Mouse (Mus musculus) brain, adult 2 months (tissue): ENCODE data around the gene Parp11.

Experiments
- DNase-seq: peaks from one replicate; pipeline ENCODE4 v3.0.0; 2011; ENCODE audit warnings: low read depth, low spot score

The Parp11 gene

GRCm38 (mm10) chr6:127446436-127446890, at the start of gene Parp11:
Parp11 (plus strand) TSS chr6:127446840.
- DNase-seq: peak; percentile 76

GRCm38 (mm10) chr6:127398073-127398472, 48.6 kb upstream of the Parp11 start:
- DNase-seq: no peak

GRCm38 (mm10) chr6:127401419-127401818, 45.2 kb upstream of the Parp11 start:
- no peak for DNase-seq

DNA sequence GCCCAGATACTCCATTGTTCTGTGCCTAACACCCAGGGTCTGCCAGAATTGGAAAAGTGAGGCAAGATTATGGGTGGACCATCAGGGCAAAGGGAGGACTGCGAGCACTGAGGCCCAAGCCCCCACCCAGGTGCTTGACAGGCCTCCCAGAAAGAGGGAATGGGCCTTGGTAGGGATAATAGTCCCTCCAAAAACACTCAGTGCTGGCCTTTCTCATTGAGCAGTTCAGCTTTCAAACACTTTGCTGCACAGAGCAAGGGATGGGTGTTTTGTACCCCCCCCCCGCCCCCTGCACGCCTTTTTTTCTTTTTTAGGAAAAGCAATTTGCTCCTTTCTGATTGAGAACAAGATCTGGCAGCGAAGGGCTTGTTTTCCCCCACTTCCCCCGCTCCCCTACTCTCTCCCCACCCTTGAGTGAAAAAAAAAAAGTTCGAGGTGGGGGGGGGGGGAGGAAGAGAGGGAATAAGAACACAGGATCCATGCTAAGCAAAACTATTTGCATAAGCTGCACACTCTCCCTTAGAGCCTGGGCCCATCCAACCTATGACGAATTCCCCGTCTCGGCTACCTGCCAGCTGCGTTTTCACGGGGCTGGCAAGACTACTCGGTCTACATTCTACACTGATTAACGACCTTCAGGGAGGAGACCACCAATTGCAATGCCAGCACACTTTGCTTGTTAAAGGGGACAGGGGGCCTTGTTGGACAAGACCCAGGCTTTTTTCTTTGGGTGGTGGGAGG, 42.4 kb upstream of the Parp11 start:
- peak; percentile 28 for DNase-seq

- DNase-seq: peak; percentile 27
Measured at GRCm38 (mm10) chr6:127405682-127406081, 41.0 kb upstream of the Parp11 start.

GRCm38 (mm10) chr6:127407742-127408141, 38.9 kb upstream of the Parp11 start:
- no peak for DNase-seq

GRCm38 (mm10) chr6:127417525-127418184, 29.0 kb upstream of the Parp11 start:
- no peak for DNase-seq

DNA sequence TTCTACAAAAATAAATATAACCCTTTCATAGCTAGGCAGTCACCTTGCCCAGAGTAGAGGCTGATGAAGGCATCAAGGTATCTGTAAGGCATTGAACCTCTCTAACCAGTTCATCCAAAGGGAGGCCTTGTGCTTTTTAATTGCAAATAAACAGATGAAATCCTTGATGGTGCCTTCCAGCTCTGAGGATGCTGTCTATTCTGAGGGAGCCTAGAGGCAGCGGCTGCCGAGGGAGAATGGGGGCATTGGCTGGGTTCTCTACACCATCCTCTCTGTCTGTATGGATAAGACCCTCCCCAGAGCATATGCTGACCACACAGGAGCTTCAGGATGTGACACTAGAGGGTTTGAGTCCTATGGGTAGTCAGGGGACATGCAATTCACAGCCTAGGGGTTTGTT, 28.3 kb upstream of the Parp11 start:
- DNase-seq: no peak

DNA sequence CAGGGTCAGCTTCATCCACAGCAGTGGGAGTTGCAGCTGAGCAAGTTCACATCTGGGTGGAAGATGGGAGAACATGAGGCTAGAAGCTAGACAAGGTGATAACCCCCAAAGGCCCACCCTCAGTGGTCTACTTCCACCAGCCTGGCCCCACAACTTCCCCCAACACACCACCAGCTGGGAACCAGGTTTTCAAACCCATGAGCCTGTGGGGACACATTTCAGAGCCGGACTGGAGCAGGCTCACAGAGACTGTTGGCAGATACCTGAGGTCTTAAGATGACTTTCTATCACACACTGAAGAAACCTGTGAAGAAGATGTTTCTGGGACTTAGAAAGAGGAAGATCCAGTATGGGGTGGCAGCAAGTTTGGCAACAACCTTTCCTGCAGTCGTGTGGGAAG, 26.5 kb upstream of the Parp11 start:
- DNase-seq: no peak

DNA sequence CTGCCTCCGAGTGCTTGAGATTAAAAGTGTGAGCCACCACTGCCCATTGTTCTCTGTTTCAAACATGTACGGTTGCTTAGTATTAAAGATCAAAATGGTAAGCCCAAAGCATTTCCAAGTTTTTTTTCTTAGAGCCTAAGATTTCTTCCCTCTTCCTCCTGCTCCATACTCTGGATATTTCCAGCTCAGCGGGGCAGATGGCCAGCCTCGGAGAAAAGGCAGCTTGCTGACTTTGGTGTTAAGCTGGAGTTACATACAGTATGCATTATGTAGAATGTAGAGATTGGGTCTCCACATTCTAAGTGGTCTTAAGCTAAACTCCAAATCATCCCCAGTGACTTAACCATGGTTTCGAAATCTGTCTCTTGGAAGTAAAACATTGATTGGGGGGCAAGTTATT, 21.5 kb upstream of the Parp11 start:
- no peak for DNase-seq

- no peak for DNase-seq
Measured at GRCm38 (mm10) chr6:127430716-127431115, 15.9 kb upstream of the Parp11 start.

DNA sequence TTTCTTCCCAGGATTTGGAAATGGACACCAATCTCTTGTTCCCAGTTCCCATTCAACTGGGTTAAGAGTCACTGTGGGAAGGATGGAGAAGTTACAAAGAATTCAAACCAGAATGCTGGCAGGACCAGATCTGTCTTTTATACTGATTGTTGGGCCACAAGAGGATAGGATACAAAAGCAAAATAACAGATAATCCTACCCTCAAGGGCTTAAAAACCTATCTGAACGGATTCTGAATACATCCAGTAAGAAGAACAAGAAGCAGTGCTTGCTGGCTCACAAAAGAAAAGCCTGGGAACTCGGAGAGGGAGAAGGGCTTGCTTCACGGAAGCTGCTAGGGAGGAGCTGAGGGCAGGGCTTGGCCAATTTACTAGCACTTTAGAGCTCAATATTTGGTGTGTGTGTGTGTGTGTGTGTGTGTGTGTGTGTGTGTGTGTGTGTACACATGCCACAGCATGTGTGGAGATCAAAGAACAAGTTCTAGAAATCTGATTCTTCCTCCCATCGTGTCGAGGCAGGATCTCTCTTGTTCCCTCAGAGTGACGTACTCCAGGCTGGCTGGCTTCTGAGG, 15.4 kb upstream of the Parp11 start:
- DNase-seq: no peak

GRCm38 (mm10) chr6:127433886-127434647, 12.6 kb upstream of the Parp11 start:
- DNase-seq: no peak

- no peak for DNase-seq
Measured at GRCm38 (mm10) chr6:127434648-127434984, 12.0 kb upstream of the Parp11 start.

DNA sequence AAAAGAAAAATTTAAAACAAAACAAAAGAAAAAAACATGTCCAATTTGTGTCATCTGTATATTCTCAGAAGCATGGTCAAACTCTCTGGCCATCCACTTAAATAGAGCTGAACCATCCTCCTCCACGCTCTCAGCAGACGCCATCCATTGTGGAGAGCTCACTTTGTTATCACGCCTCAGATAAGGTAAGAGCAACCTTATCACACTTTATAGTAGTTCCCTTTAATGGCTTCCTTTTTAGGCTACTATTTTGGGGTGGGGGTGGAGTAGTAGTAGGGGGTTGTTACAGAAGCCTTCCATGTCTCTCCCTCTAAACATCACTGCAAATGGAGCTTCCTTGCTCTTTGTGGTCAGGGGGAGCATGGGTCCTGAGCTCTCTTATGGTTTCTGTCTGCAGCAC, 7.6 kb upstream of the Parp11 start:
- no peak for DNase-seq

GRCm38 (mm10) chr6:127439540-127440195, 7.0 kb upstream of the Parp11 start:
- DNase-seq: no peak

DNA sequence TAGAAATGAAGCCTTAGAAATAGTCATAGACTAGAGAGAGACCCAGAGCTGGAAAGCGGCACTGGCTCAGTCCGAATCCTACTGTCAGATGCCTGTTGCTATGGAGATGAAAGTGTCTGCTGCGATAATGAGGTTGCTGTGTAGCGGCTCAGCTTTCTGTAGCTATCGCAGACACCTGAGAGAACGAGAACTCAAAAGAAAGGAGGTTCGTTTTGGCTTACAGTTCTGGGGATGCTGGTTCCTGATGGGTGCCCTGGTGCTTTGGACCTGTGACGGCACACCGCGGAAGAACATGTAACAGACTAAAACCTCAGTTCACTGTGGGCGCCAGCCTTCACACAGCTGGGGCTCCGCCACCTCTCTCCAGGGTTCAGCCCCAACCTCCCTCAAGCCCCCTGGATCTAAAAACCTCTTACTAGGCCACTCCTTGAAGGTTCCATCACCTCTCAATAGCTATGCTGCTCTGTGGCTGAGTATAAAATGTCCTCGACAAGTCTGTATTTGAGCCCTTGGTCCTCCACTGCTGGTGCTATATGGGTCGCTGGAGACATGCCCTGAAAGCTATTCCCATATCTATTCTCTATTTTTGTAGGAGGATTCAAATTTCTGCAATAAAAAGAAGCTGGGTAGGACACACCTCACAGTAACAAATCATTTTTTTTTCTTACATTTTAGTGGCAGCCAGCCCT, 6.1 kb upstream of the Parp11 start:
- DNase-seq: peak; percentile 76

GRCm38 (mm10) chr6:127442584-127442983, 4.1 kb upstream of the Parp11 start:
- no peak for DNase-seq

GRCm38 (mm10) chr6:127443910-127444309, 2.7 kb upstream of the Parp11 start:
- no peak for DNase-seq

GRCm38 (mm10) chr6:127444466-127444865, 2.2 kb upstream of the Parp11 start:
- no peak for DNase-seq
